Mouse (Mus musculus): ENCODE results near the gene Armh3. TPM values are rescaled to one million over a fixed set of nuclear protein-coding genes. Genes with fewer than 3 reads are reported as not detected.
"Not testable (repeated sequence)": the region's sequence is repeated elsewhere in the genome, so short reads cannot be mapped to it uniquely, and the experiment has no call there.

Gene Armh3
- polyA plus RNA-seq, 1 experiment from 2014 or later, result 24.7 TPM

DNA sequence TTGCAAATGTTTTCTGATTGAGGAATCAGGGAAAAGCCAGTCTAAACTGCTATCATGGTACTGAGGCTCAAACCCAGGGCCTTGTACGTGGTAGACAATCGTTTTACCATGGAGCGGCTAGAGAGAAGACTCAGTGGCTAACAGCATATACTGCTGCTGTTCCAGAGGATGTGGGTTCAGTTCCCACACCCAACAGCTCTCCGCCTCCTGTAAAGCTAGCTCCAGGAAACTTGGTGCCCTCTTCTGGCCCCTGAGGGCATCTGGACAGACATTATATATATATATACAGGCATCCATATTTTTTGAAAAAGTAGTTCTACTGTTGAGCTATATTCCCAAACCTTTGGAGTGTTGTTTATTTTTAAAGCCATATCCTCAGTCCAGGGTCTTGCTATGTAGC, 190.6 kb downstream of the Armh3 start:
- Histone ChIP-seq H3K9ac (replicated peaks) (no peak overlapping the region), H3K4me1 (peaks cover 9% of the 10 kb centered on the region), H3K4me2 (replicated peaks) (no peak overlapping the region), H3K27me3 (no peaks in the 10 kb centered on the region), H3K36me3 (no peaks in the 10 kb centered on the region), H3K9me3 (no peaks in the 10 kb centered on the region), H3K4me3 (no peak overlapping the region), H3K27ac (replicated peaks) (no peak overlapping the region)
- 94% methylated on average over 4 of the region's 4 CpGs for WGBS
- ATAC-seq (replicated peaks), result no peak

DNA sequence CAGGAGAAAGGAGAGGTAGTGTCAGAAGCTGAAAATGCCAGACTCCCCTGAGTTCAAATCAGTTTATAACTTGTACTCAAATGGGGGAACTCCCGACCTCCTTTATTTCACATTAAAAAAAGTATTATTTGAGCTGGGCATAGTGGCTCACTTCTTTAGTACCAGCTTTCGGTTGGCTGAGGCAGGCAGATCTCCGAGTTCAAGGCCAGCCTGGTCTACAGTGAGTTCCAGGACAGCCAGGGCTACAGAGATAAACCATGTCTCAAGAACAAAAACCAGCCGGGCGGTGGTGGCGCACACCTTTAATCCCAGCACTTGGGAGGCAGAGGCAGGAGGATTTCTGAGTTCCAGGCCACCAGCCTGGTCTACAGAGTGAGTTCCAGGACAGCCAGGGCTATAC, 192.5 kb downstream of the Armh3 start:
- H3K27me3 ChIP-seq; H3K4me1 ChIP-seq; H3K9me3 ChIP-seq; H3K9ac ChIP-seq (replicated peaks); ATAC-seq (replicated peaks); H3K4me3 ChIP-seq; H3K36me3 ChIP-seq; H3K4me2 ChIP-seq (replicated peaks); H3K27ac ChIP-seq (replicated peaks): not testable (repeated sequence)
- WGBS, result 93% methylated on average over 6 of the region's 6 CpGs

GRCm38 (mm10) chr19:45804593-45805368, 193.5 kb downstream of the Armh3 start:
- H3K9ac ChIP-seq (replicated peaks), result no peak overlapping the region
- H3K27me3 ChIP-seq, result no peaks in the 10 kb centered on the region
- H3K4me2 ChIP-seq (replicated peaks), result no peak overlapping the region
- H3K9me3 ChIP-seq, result no peaks in the 10 kb centered on the region
- 25% methylated on average over 12 of the region's 12 CpGs for WGBS
- no peak for ATAC-seq (replicated peaks)
- no peaks in the 10 kb centered on the region for H3K4me1 ChIP-seq
- no peaks in the 10 kb centered on the region for H3K36me3 ChIP-seq
- H3K27ac ChIP-seq (replicated peaks), result no peak overlapping the region
- H3K4me3 ChIP-seq, result no peak overlapping the region

DNA sequence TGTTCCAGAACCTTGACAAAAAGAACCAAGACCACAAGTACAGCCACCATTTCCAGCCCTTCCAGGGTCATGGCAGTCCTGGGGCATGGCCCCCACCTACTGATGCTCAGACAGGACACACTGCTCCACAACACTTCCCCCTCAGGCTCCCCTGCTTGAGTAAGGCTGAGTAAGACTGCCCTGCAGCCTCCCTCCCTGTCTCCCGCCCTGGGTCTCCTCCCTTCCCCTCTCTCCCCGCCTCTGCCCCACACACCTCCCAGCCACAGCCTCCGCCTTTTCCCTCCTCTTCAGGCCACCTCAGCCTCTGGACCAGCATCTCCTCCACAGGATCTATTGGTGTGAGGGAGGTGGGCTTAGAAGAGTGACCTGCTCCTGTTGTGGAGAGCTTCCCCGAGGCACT, 194.9 kb downstream of the Armh3 start:
- WGBS, result 38% methylated on average over 4 of the region's 4 CpGs
- no peaks in the 10 kb centered on the region for H3K9me3 ChIP-seq
- no peak overlapping the region for H3K4me2 ChIP-seq (replicated peaks)
- no peaks in the 10 kb centered on the region for H3K27me3 ChIP-seq
- no peak overlapping the region for H3K4me3 ChIP-seq
- H3K9ac ChIP-seq (replicated peaks), result no peak overlapping the region
- H3K36me3 ChIP-seq, result no peaks in the 10 kb centered on the region
- ATAC-seq (replicated peaks), result no peak
- H3K4me1 ChIP-seq, result no peaks in the 10 kb centered on the region
- H3K27ac ChIP-seq (replicated peaks), result no peak overlapping the region

DNA sequence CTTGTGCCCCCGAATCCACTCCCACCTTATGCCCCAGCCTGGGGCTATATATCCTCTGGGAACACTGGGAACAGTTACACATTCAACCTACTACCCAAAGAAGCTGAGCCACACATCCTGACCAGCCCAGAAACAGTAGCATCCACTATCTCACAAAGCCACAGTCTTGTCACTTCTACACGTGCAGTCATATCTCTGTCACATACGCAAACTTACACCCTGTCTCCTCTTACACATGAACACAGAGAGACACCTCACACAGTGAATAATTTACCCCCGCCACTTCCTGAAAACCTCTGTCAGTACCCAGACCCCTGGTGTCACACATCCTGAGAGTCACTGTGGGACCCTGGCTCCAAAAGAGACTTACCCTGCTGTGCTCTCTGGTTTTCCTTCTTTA, 195.6 kb downstream of the Armh3 start:
- no peaks in the 10 kb centered on the region for H3K4me1 ChIP-seq
- 71% methylated on average over 4 of the region's 4 CpGs for WGBS
- no peaks in the 10 kb centered on the region for H3K27me3 ChIP-seq
- no peak overlapping the region for H3K27ac ChIP-seq (replicated peaks)
- H3K36me3 ChIP-seq, result no peaks in the 10 kb centered on the region
- H3K4me3 ChIP-seq, result no peak overlapping the region
- no peaks in the 10 kb centered on the region for H3K9me3 ChIP-seq
- no peak for ATAC-seq (replicated peaks)
- H3K9ac ChIP-seq (replicated peaks), result no peak overlapping the region
- H3K4me2 ChIP-seq (replicated peaks), result no peak overlapping the region

DNA sequence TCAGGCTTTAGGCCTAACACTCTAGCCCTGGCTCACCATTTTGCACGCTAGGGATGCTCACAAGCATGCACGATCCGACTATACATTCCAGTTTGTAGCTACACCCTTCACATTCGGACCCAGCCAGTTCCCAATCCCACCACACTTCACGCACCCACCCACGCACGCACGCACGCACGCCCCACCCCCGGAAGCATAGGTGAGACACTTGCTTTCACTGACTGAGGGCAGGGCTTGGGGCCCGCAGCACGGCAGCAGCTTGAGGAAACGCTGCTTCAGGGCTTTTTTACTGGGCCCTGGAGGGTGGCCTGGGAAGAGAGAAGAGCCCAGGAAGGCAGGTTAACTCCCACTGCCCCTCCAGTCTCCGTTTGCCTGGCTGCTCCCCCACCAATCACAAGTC, 201.4 kb downstream of the Armh3 start:
- no peaks in the 10 kb centered on the region for H3K36me3 ChIP-seq
- no peak for ATAC-seq (replicated peaks)
- H3K4me2 ChIP-seq (replicated peaks), result no peak overlapping the region
- no peaks in the 10 kb centered on the region for H3K27me3 ChIP-seq
- no peaks in the 10 kb centered on the region for H3K9me3 ChIP-seq
- no peak overlapping the region for H3K4me3 ChIP-seq
- H3K4me1 ChIP-seq, result no peaks in the 10 kb centered on the region
- H3K27ac ChIP-seq (replicated peaks), result no peak overlapping the region
- no peak overlapping the region for H3K9ac ChIP-seq (replicated peaks)
- WGBS, result 80% methylated on average over 15 of the region's 15 CpGs

GRCm38 (mm10) chr19:45796061-45796556, 202.2 kb downstream of the Armh3 start:
- peak overlapping the region; percentile 25 for H3K4me2 ChIP-seq (replicated peaks)
- H3K4me3 ChIP-seq, result no peak overlapping the region
- no peaks in the 10 kb centered on the region for H3K27me3 ChIP-seq
- 10% methylated on average over 15 of the region's 15 CpGs for WGBS
- no peaks in the 10 kb centered on the region for H3K4me1 ChIP-seq
- no peak for ATAC-seq (replicated peaks)
- no peaks in the 10 kb centered on the region for H3K9me3 ChIP-seq
- no peaks in the 10 kb centered on the region for H3K36me3 ChIP-seq
- H3K27ac ChIP-seq (replicated peaks), result no peak overlapping the region
- H3K9ac ChIP-seq (replicated peaks), result no peak overlapping the region

GRCm38 (mm10) chr19:45795406-45795944, 202.8 kb downstream of the Armh3 start:
- 30% methylated on average over 15 of the region's 15 CpGs for WGBS
- H3K4me3 ChIP-seq, result no peak overlapping the region
- H3K4me2 ChIP-seq (replicated peaks), result 0 out of 2 replicates have a peak overlapping the region, but pooled peaks have one; percentile 25
- no peak overlapping the region for H3K9ac ChIP-seq (replicated peaks)
- no peaks in the 10 kb centered on the region for H3K27me3 ChIP-seq
- no peaks in the 10 kb centered on the region for H3K36me3 ChIP-seq
- no peak overlapping the region for H3K27ac ChIP-seq (replicated peaks)
- H3K4me1 ChIP-seq, result no peaks in the 10 kb centered on the region
- ATAC-seq (replicated peaks), result no peak
- H3K9me3 ChIP-seq, result no peaks in the 10 kb centered on the region

- H3K36me3 ChIP-seq, result no peaks in the 10 kb centered on the region
- H3K4me2 ChIP-seq (replicated peaks), result no peak overlapping the region
- no peak overlapping the region for H3K9ac ChIP-seq (replicated peaks)
- ATAC-seq (replicated peaks), result no peak
- H3K4me1 ChIP-seq, result no peaks in the 10 kb centered on the region
- H3K27ac ChIP-seq (replicated peaks), result no peak overlapping the region
- no peaks in the 10 kb centered on the region for H3K9me3 ChIP-seq
- H3K4me3 ChIP-seq, result no peak overlapping the region
- no peaks in the 10 kb centered on the region for H3K27me3 ChIP-seq
- WGBS, result 83% methylated on average over 6 of the region's 6 CpGs
Measured at GRCm38 (mm10) chr19:45794718-45795117, 203.6 kb downstream of the Armh3 start.

DNA sequence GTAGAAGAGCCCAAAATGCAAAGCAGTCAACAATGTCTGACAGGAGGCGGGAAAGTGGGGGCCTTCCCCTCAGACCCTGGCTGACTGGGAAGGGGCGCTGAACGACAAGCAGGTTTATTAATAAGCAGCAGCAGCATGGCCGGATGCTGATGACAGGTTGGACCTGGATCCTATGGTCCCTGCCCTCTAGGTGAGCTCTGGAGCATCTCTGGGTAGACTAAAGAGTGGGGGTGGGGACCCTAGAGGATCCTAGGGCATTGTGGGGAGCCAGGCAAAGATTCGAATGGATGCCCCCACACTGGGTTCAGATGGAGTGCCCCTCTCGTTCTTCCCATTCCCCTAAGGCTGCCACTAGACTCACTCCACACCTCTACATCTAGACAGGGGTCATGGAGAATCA, 205.9 kb downstream of the Armh3 start:
- Histone ChIP-seq H3K36me3 (no peaks in the 10 kb centered on the region), H3K27ac (replicated peaks) (no peak overlapping the region), H3K4me1 (no peaks in the 10 kb centered on the region), H3K9ac (replicated peaks) (no peak overlapping the region), H3K4me2 (replicated peaks) (no peak overlapping the region), H3K4me3 (no peak overlapping the region), H3K9me3 (no peaks in the 10 kb centered on the region), H3K27me3 (no peaks in the 10 kb centered on the region)
- 91% methylated on average over 6 of the region's 6 CpGs for WGBS
- no peak for ATAC-seq (replicated peaks)

DNA sequence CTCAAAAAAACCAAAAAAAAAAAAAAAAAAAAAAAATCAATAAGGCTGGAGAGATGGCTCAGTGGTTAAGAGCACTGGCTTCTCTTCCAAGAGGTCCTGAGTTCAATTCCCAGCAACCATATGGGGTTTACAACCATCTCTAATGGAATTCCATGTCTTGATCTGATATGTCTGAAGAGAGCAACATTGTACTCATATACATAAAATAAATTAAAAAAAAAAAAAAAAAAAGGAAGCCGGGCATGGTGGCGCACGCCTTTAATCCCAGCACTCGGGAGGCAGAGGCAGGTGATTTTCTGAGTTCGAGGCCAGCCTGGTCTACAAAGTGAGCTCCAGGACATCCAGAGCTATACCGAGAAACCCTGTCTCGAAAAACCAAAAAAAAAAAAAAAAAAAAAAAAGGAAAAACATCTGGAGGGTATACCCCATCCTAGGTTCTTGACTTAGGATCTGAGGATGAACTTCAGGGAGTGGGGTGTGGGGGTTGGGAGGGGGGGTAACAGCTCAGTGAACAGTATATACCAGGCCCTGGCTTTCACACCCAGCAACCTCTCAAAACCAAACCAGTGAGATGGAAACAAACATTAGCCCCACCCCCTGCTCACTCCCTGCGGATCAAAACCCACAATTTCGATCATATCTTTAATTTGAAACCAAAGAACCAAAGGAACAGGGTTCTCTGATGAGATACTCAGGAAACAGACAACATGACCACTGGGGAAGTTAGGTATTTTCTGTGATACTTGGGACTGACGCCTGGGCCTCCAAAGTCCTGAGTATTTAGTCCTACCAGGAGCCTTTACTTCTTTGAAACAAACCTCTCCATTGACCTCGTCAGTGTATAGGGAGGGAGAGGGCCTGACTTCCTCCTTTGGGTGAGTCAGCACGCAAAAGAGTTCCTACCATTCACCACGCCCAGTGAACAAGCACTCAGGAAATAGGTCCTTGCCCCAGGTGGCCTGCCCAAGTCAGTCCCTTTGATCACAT, 208.1 kb downstream of the Armh3 start:
- no peak overlapping the region for H3K27ac ChIP-seq (replicated peaks)
- 83% methylated on average over 13 of the region's 13 CpGs for WGBS
- H3K9me3 ChIP-seq, result no peaks in the 10 kb centered on the region
- H3K4me2 ChIP-seq (replicated peaks), result no peak overlapping the region
- ATAC-seq (replicated peaks), result no peak
- no peaks in the 10 kb centered on the region for H3K4me1 ChIP-seq
- H3K27me3 ChIP-seq, result no peaks in the 10 kb centered on the region
- H3K36me3 ChIP-seq, result no peaks in the 10 kb centered on the region
- no peak overlapping the region for H3K9ac ChIP-seq (replicated peaks)
- no peak overlapping the region for H3K4me3 ChIP-seq

GRCm38 (mm10) chr19:45789365-45789764, 208.9 kb downstream of the Armh3 start:
- H3K4me2 ChIP-seq (replicated peaks), result no peak overlapping the region
- no peak for ATAC-seq (replicated peaks)
- no peak overlapping the region for H3K4me3 ChIP-seq
- no peak overlapping the region for H3K27ac ChIP-seq (replicated peaks)
- no peaks in the 10 kb centered on the region for H3K4me1 ChIP-seq
- no peaks in the 10 kb centered on the region for H3K9me3 ChIP-seq
- H3K9ac ChIP-seq (replicated peaks), result no peak overlapping the region
- no peaks in the 10 kb centered on the region for H3K27me3 ChIP-seq
- H3K36me3 ChIP-seq, result no peaks in the 10 kb centered on the region
- WGBS, result 83% methylated on average over 7 of the region's 7 CpGs

Data from forebrain, embryonic 15.5 days (tissue).